ENCODE assay signal across 20 mouse cellular contexts in the genomic region with DNA sequence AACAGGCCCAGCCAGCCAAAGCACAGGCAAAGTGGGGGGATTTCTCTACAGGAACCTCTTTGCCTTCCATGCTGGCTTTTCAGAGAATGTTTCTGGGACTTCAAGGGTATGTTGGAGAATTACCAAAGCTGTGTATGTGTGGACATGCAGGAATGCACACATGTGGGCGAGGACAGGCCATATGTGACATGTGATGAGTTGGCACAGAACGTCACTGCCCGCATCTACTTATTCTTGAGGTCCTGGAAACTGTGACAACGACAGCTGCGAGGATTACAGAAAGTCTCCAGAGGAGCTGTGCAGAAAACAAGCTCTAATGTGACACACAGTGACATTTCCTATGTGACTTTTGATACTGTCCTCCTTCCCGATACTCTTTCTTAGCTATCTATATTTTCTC. TPM values are rescaled to one million over a fixed set of nuclear protein-coding genes. Genes with fewer than 3 reads are reported as not detected.
DNase-seq lines count a peak whose midpoint lies in the region; ATAC-seq lines count a peak whose summit lies in the region.
"Had no signal": no experiment of that assay in that cellular context is flagged by ENCODE, and none has a peak within 500 bp of the region (broad histone marks: within the 10 kb centered on the region; RNA-seq: fewer than 3 reads in every experiment).

No protein-coding gene starts in this region.

- peak; percentile 74 for DNase-seq in heart, adult 11 months
- DNase-seq in heart, postnatal 36 days = no peak
- DNase-seq in midbrain, embryonic 11.5 days (ENCODE audit: low spot score, missing footprints) = peak; percentile 41
- DNase-seq in limb, embryonic 10.5 days (ENCODE audit: low spot score) = no peak
- DNase-seq in frontal cortex, postnatal 25 days (ENCODE audit: low spot score in 2 of 2) = no peak
- DNase-seq in layer of hippocampus, postnatal 10 days (ENCODE audit: low spot score in 2 of 2) = no peak
- DNase-seq in frontal cortex, adult 2 months (ENCODE audit: extremely low spot score in 1 of 2, low spot score in 1 of 2) = no peak
- DNase-seq: cerebellum, adult 11 months; gastrocnemius, adult 2 months; kidney, adult 2 months; lung, postnatal 14 days; retina, postnatal 1 day; thymus, postnatal 4 days had no signal

- no peaks in the 10 kb centered on the region for H3K27me3 ChIP-seq in midbrain, embryonic 11.5 days (ENCODE audit: control insufficient read depth, insufficient read depth, low read length)
- H3K27me3 ChIP-seq in midbrain, embryonic 15.5 days (replicated peaks) = no peaks in the 10 kb centered on the region
- H3K27me3 ChIP-seq in limb, embryonic 10.5 days (ENCODE audit: low read depth, poor library complexity, severe bottlenecking) = no peaks in the 10 kb centered on the region
- H3K27me3 ChIP-seq: forebrain, embryonic 13.5 days; hindbrain, embryonic 13.5 days had no signal

- WGBS in midbrain, embryonic 11.5 days = 84% methylated on average over 6 of the region's 6 CpGs
- 77% methylated on average over 6 of the region's 6 CpGs for WGBS in midbrain, embryonic 15.5 days
- 88% methylated on average over 6 of the region's 6 CpGs for WGBS in limb, embryonic 10.5 days

- no peaks in the 10 kb centered on the region for H3K36me3 ChIP-seq in midbrain, embryonic 11.5 days (ENCODE audit: control insufficient read depth, insufficient read depth, low read length)
- no peaks in the 10 kb centered on the region for H3K36me3 ChIP-seq in midbrain, embryonic 15.5 days (replicated peaks)
- H3K36me3 ChIP-seq in limb, embryonic 10.5 days = no peaks in the 10 kb centered on the region
- H3K36me3 ChIP-seq: hindbrain, embryonic 13.5 days had no signal

- no peak overlapping the region for H3K4me2 ChIP-seq in midbrain, embryonic 11.5 days
- H3K4me2 ChIP-seq in midbrain, embryonic 15.5 days = no peak overlapping the region
- H3K4me2 ChIP-seq: forebrain, embryonic 13.5 days; hindbrain, embryonic 13.5 days had no signal

- ATAC-seq in midbrain, embryonic 11.5 days (ENCODE audit: low FRiP score) = no peak
- no peak for ATAC-seq in midbrain, embryonic 15.5 days (replicated peaks)
- ATAC-seq: forebrain, embryonic 13.5 days had no signal

- no peaks in the 10 kb centered on the region for H3K9me3 ChIP-seq in midbrain, embryonic 11.5 days (ENCODE audit: control insufficient read depth, low read length)
- no peaks in the 10 kb centered on the region for H3K9me3 ChIP-seq in midbrain, embryonic 15.5 days
- H3K9me3 ChIP-seq in limb, embryonic 10.5 days (replicated peaks) = no peaks in the 10 kb centered on the region
- H3K9me3 ChIP-seq: forebrain, embryonic 13.5 days; hindbrain, embryonic 13.5 days had no signal

- no peaks in the 10 kb centered on the region for H3K4me1 ChIP-seq in midbrain, embryonic 11.5 days (ENCODE audit: control insufficient read depth, insufficient read depth, low read length)
- H3K4me1 ChIP-seq in midbrain, embryonic 15.5 days = no peaks in the 10 kb centered on the region
- H3K4me1 ChIP-seq in limb, embryonic 10.5 days = peaks cover 36% of the 10 kb centered on the region
- H3K4me1 ChIP-seq: forebrain, embryonic 13.5 days; hindbrain, embryonic 13.5 days had no signal

- intact Hi-C loops in heart, postnatal 36 days (cut with DNase I) = no loop called here

- no peak overlapping the region for H3K4me3 ChIP-seq in midbrain, embryonic 11.5 days (ENCODE audit: low read depth, low read length)
- H3K4me3 ChIP-seq in midbrain, embryonic 15.5 days = no peak overlapping the region
- H3K4me3 ChIP-seq in limb, embryonic 10.5 days = no peak overlapping the region
- H3K4me3 ChIP-seq: forebrain, embryonic 13.5 days; gastrocnemius, adult 2 months; hindbrain, embryonic 13.5 days had no signal

- no peak overlapping the region for H3K9ac ChIP-seq in midbrain, embryonic 11.5 days (ENCODE audit: low read length)
- H3K9ac ChIP-seq in midbrain, embryonic 15.5 days = no peak overlapping the region
- H3K9ac ChIP-seq: forebrain, embryonic 13.5 days; hindbrain, embryonic 13.5 days; liver, embryonic 14.5 days had no signal

- H3K27ac ChIP-seq in midbrain, embryonic 11.5 days (ENCODE audit: low read depth, low read length) = no peak overlapping the region
- H3K27ac ChIP-seq in midbrain, embryonic 15.5 days = no peak overlapping the region
- H3K27ac ChIP-seq in limb, embryonic 10.5 days = peak overlapping the region; percentile 46; the same call in 1 of the 2 replicates
- H3K27ac ChIP-seq: forebrain, embryonic 13.5 days; gastrocnemius, adult 2 months; hindbrain, embryonic 13.5 days; liver, embryonic 14.5 days had no signal

RNA-seq across cellular contexts. Expression of a gene that starts 4.8 kb away (rescaled TPM):
- not detected for total RNA-seq in heart, postnatal 36 days (2021)
- not detected in 2 replicates for polyA plus RNA-seq in midbrain, embryonic 11.5 days (2014; fragmentation: Nextera tagmentation; extraction: Ambion mirVana)
- not detected in 2 replicates for polyA plus RNA-seq in midbrain, embryonic 15.5 days (2015; fragmentation: Nextera tagmentation; extraction: Ambion mirVana)
- polyA plus RNA-seq in limb, embryonic 10.5 days (2016; fragmentation: Nextera tagmentation; extraction: Ambion mirVana) = 0.11 and 0.33 TPM in 2 replicates
- total RNA-seq in layer of hippocampus, postnatal 10 days (2021) = not detected
- polyA plus RNA-seq in frontal cortex, adult 2 months (2012; rRNA removed) = 0.11 TPM in 1 of 2 replicates, not detected in the other
- total RNA-seq: gastrocnemius, adult 2 months; layer of hippocampus, postnatal 14 days; left cerebral cortex, postnatal 14 days; neutrophil, adult 5-6 weeks had no signal
- polyA plus RNA-seq: forebrain, embryonic 13.5 days; hindbrain, embryonic 13.5 days; liver, embryonic 14.5 days had no signal

Comparison
In these comparisons a context has a peak if more than half of its experiments do, and no peak if none do; other contexts are left out.
1. DNase-seq: peak in heart, adult 11 months (single experiment) and midbrain, embryonic 11.5 days (single experiment); none in heart, postnatal 36 days (0 of 2), limb, embryonic 10.5 days (single experiment), frontal cortex, postnatal 25 days (0 of 2), layer of hippocampus, postnatal 10 days (0 of 2) and frontal cortex, adult 2 months (0 of 2).